Mouse (Mus musculus): Measurements from ENCODE around the gene Eid2.

The Eid2 gene

GRCm38 (mm10) chr7:28290638-28291590 lies 23.2 kb downstream of the Eid2 start, which contains the start of gene Selenov:
Selenov (minus strand) TSS chr7:28291186.
- no peak for DNase-seq (ENCODE audit: low spot score)

- DNase-seq (ENCODE audit: low spot score), result peak; percentile 71
Observed at GRCm38 (mm10) chr7:28294481-28294880, 26.8 kb downstream of the Eid2 start.

GRCm38 (mm10) chr7:28298837-28299625 lies 31.4 kb downstream of the Eid2 start:
- peak; percentile 77 for DNase-seq (ENCODE audit: low spot score)

GRCm38 (mm10) chr7:28301616-28302433 lies 34.1 kb downstream of the Eid2 start, which contains the start of gene Dll3:
Dll3 (minus strand) TSS chr7:28302238.
- DNase-seq (ENCODE audit: low spot score), result peak; percentile 56

- no peak for DNase-seq (ENCODE audit: low spot score)
Observed at GRCm38 (mm10) chr7:28305641-28306040, 38.0 kb downstream of the Eid2 start.

GRCm38 (mm10) chr7:28306216-28306615 lies 38.5 kb downstream of the Eid2 start:
- no peak for DNase-seq (ENCODE audit: low spot score)

- peak; percentile 20 for DNase-seq (ENCODE audit: low spot score)
Observed at GRCm38 (mm10) chr7:28309737-28310136, 42.1 kb downstream of the Eid2 start.

- DNase-seq (ENCODE audit: low spot score), result peak; percentile 26
Observed at GRCm38 (mm10) chr7:28311151-28311925, 43.7 kb downstream of the Eid2 start.

GRCm38 (mm10) chr7:28311926-28312543 lies 44.4 kb downstream of the Eid2 start, which contains the start of gene Timm50:
Timm50 (minus strand) TSS chr7:28312072.
- peak; percentile 96 for DNase-seq (ENCODE audit: low spot score)

GRCm38 (mm10) chr7:28318036-28318435 lies 50.4 kb downstream of the Eid2 start:
- no peak for DNase-seq (ENCODE audit: low spot score)

GRCm38 (mm10) chr7:28318714-28319113 lies 51.0 kb downstream of the Eid2 start:
- no peak for DNase-seq (ENCODE audit: low spot score)

Data from MN1 (cell line).